Mouse (Mus musculus) cerebellum, adult 11-12 months (tissue): Measurements from ENCODE around the gene Zfp689.
A peak's percentile ranks its signal among the peaks of the same experiment; 100 is the strongest.

Experiments
- DNase-seq: peaks from one replicate; pipeline ENCODE4 v3.0.0; 2022

The Zfp689 gene

DNA sequence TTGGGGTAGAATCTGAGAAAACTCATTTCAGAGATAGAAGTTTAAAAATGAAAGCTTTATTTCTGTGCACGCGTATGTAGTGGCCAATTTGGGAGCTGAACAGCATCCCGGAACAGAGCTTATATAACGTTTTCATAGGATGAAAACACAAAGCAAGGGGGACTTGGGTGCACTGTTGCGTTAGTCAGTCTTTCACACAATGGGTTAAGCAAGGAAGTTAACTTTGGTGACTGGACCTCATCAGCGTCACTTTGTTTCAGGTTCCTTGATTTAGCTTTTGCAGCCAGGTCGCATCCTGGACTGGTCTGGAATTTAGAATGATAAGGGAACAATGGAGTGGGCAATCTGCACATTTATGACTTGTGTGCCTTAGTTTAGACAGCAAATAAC lies 55.0 kb downstream of the Zfp689 start:
- no peak for DNase-seq

DNA sequence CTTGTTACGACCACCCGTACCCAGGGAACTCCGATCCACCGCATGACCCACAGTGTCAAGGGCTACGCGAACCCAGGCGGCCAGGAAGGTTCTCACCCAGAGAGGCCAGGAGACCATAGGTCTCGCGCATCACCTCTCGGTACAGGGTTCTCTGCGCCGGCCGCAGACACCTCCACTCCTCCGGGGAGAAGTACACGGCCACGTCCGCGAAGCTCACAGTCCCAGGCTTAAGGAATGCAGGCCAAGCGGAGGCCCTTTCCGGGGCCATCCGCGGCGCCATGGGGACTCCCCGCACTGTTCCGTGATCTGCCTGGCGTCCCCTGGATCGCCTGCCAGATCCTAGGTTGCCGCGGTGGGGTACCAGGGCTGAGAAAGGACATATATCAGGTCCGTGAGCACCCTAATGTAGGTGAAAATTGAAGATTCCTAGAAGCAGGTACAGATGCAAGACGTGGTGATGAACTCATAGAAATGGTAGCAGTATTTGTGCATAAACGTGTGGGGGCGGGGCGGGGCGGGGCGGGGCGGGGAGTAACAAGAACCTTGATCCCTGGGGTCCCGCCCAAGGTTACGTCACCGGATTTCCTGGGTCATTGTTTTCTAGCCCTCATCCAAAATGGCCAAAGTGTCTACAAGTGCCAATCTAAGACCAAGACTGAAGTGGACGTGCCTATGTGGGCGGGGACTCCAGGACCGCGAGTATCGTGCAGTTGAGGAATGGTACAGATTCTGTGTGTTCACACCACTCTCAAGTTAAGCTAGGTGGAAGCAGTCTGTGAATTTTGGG lies 55.6 kb downstream of the Zfp689 start, which contains the start of gene E430018J23Rik:
Gene E430018J23Rik, minus strand, starts transcription at position 473 of the 787 bp plus-strand sequence.
- DNase-seq = peak; percentile 98

DNA sequence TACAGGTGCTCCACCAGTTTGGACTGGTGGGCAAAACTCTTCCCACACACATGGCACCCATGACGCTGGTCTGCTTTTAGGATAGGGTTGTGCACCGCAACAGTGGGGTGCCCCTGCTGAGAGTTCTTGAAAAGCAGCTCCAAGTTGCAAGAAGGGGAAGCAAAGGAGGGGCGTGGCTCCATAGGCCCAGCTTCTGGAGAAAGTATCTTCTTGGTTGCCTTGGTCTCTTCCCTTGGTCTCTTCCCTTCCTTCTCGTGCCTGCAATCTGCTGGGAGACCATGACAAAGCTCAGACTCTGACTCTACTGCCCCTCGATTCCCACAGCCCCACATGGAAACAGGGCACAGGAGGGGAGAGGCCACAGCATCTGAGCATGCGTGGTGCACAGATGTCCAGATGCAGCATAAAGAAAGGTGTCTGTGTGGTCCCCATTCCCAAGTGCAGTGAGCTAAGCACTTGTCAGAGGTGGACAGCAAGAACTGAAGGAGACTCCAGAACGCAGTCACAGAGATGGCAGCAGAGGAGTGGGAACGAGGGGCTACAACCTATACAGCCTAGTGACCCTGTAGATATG lies 56.6 kb downstream of the Zfp689 start:
- no peak for DNase-seq
